Mouse (Mus musculus) heart, postnatal 0 days (tissue): ENCODE measurements around the gene Pikfyve.

Experiments used
- CTCF ChIP-seq: IDR thresholded peaks from 2 replicates; pipeline ENCODE4 v1.5.1; 2016; ENCODE audit warnings: antibody characterized with exemption, control low read depth, low read depth
- EP300 ChIP-seq: IDR thresholded peaks from 2 replicates; pipeline ENCODE4 v1.6.1; 2016; ENCODE audit warnings: antibody characterized with exemption, low read depth

GRCm38 (mm10) chr1:65217567-65217966, 31.1 kb downstream of the Pikfyve start:
- TF ChIP-seq CTCF (no peak), EP300 (no peak)
